Mouse (Mus musculus) cerebellum, adult 2 months (tissue): ENCODE results near the gene Rps13. TPM values are rescaled to one million over a fixed set of nuclear protein-coding genes. Genes with fewer than 3 reads are reported as not detected.

ENCODE experiments used
- DNase-seq, 2 experiments: peaks; one replicate each; pipeline ENCODE4 v3.0.0; 2021
- H3K27ac ChIP-seq: fragments of 200-500 bp; 2 replicates; pipeline ENCODE4 v1.5.1; 2012; ENCODE audit warnings: low read length, control low read depth, inconsistent platforms; ENCODE audit not compliant: insufficient read depth
- H3K27me3 ChIP-seq: fragments of 200-500 bp; 2 replicates; pipeline ENCODE4 v1.6.1; 2012; ENCODE audit warnings: inconsistent platforms, mild to moderate bottlenecking, low read length, moderate library complexity; ENCODE audit not compliant: control insufficient read depth, insufficient read depth
- H3K4me1 ChIP-seq: fragments of 200-500 bp; 2 replicates; pipeline ENCODE4 v1.6.1; 2011; ENCODE audit warnings: low read length; ENCODE audit not compliant: control insufficient read depth, insufficient read depth
- H3K4me3 ChIP-seq: fragments of 200-500 bp; replicated peaks from 2 replicates; pipeline ENCODE3; 2011; ENCODE audit warnings: mild to moderate bottlenecking, low read depth, low read length, control low read depth; ENCODE audit not compliant: insufficient read depth
- CTCF ChIP-seq: fragments of 200-500 bp; IDR thresholded peaks from 2 replicates; pipeline ENCODE4 v1.5.1; 2011; ENCODE audit warnings: low read depth, mild to moderate bottlenecking, control low read depth, low read length, moderate library complexity, borderline replicate concordance; ENCODE audit not compliant: insufficient read depth
- POLR2A ChIP-seq: fragments of 200-500 bp; IDR thresholded peaks from 2 replicates; pipeline ENCODE4 v1.6.1; 2011; ENCODE audit warnings: low read length, control low read depth, borderline replicate concordance; ENCODE audit not compliant: insufficient read depth
- WGBS: fragments of 180-500 bp; shearing (Covaris S2); methylation state at CpG from one replicate; pipeline ENCODE4 v1.1.7; 2018; 5-methylcytosine and 5-hydroxymethylcytosine counted together
- polyA plus RNA-seq: library from polyadenylated mRNA; depleted of rRNA; stranded (reverse); fragments of >200 nt; gene quantifications from 2 replicates; pipeline ENCODE4 v1.2.3, GENCODE M21; 2012

Rps13 gene
- polyA plus RNA-seq, 1 experiment = 480 TPM

- peak in 1 of 2 experiments; percentile 13 for DNase-seq
- Histone ChIP-seq H3K4me1 (no peaks in the 10 kb centered on the region), H3K27me3 (no peaks in the 10 kb centered on the region; the same call in 1 of the 2 replicates), H3K4me3 (no peak overlapping the region), H3K27ac (no peak overlapping the region)
- 67% methylated on average over 5 of the region's 5 CpGs for WGBS
- no peak for TF ChIP-seq POLR2A
- TF ChIP-seq CTCF = no peak
These were observed 32.2 kb downstream of the Rps13 start for GRCm38 (mm10) chr7:116301661-116302311.

- WGBS = 90% methylated on average over 4 of the region's 4 CpGs
- TF ChIP-seq CTCF = no peak
- TF ChIP-seq POLR2A = no peak
- Histone ChIP-seq H3K27ac (no peak overlapping the region), H3K4me1 (no peaks in the 10 kb centered on the region), H3K4me3 (no peak overlapping the region), H3K27me3 (no peaks in the 10 kb centered on the region; the same call in 1 of the 2 replicates)
- no peak for DNase-seq
These were observed 32.9 kb downstream of the Rps13 start for GRCm38 (mm10) chr7:116301144-116301543.

- Histone ChIP-seq H3K27me3 (no peaks in the 10 kb centered on the region; the same call in 1 of the 2 replicates), H3K27ac (no peak overlapping the region), H3K4me3 (no peak overlapping the region), H3K4me1 (no peaks in the 10 kb centered on the region)
- no peak for TF ChIP-seq CTCF
- TF ChIP-seq POLR2A = no peak
- DNase-seq = no peak
- 66% methylated on average over 2 of the region's 2 CpGs for WGBS
These were observed 35.1 kb downstream of the Rps13 start for GRCm38 (mm10) chr7:116298851-116299250.

- Histone ChIP-seq H3K4me1 (no peaks in the 10 kb centered on the region), H3K4me3 (no peak overlapping the region), H3K27me3 (no peaks in the 10 kb centered on the region; the same call in 1 of the 2 replicates), H3K27ac (no peak overlapping the region)
- no peak for TF ChIP-seq CTCF
- TF ChIP-seq POLR2A = no peak
- peak in 1 of 2 experiments; percentile 15 for DNase-seq
- whole genome bisulfite sequencing = 37% methylated on average over 10 of the region's 10 CpGs
These were observed 35.6 kb downstream of the Rps13 start for GRCm38 (mm10) chr7:116298389-116298788.

- Histone ChIP-seq H3K4me3 (no peak overlapping the region), H3K27ac (no peak overlapping the region), H3K4me1 (no peaks in the 10 kb centered on the region; the same call in 1 of the 2 replicates), H3K27me3 (no peaks in the 10 kb centered on the region; the same call in 1 of the 2 replicates)
- WGBS = 59% methylated on average over 3 of the region's 3 CpGs
- DNase-seq = no peak
- TF ChIP-seq CTCF = no peak
- no peak for TF ChIP-seq POLR2A
These were observed 39.0 kb downstream of the Rps13 start for GRCm38 (mm10) chr7:116294961-116295360.

DNA sequence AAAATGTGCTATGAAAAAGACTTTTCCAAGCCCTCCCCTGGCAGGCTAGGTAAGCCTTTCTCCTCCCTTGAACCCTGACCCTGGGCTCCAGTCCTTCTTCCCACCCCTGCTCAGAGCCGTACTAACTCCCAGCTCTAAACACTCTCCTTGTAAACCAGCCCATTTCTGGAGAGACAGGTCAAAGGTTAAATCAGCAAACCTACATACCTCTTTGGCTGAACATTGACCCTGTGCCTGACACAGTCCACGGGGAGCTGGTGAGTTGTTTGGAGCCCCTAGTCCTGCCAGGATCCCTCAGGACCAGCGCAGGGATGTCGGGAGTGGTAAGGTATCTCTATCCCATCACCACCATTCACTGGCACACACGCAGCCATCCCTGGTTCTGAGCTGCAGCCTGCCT is 41.6 kb downstream of the Rps13 start:
- TF ChIP-seq POLR2A (no peak), CTCF (no peak)
- H3K4me1 ChIP-seq = no peaks in the 10 kb centered on the region; the same call in 1 of the 2 replicates
- no peak overlapping the region for H3K4me3 ChIP-seq
- no peak overlapping the region for H3K27ac ChIP-seq
- WGBS = 72% methylated on average over 5 of the region's 5 CpGs
- no peaks in the 10 kb centered on the region for H3K27me3 ChIP-seq
- DNase-seq = no peak

- DNase-seq = no peak
- H3K27ac ChIP-seq = no peak overlapping the region
- no peaks in the 10 kb centered on the region; the same call in 1 of the 2 replicates for H3K4me1 ChIP-seq
- TF ChIP-seq CTCF (no peak), POLR2A (no peak)
- no peaks in the 10 kb centered on the region for H3K27me3 ChIP-seq
- 29% methylated on average over 1 of the region's 1 CpGs for WGBS
- no peak overlapping the region for H3K4me3 ChIP-seq
These were observed 43.4 kb downstream of the Rps13 start for GRCm38 (mm10) chr7:116290559-116290958.

GRCm38 (mm10) chr7:116288996-116289395 is 45.0 kb downstream of the Rps13 start:
- DNase-seq = no peak
- no peak overlapping the region for H3K27ac ChIP-seq
- H3K4me1 ChIP-seq = no peaks in the 10 kb centered on the region; the same call in 1 of the 2 replicates
- TF ChIP-seq POLR2A (no peak), CTCF (no peak)
- no peaks in the 10 kb centered on the region for H3K27me3 ChIP-seq
- H3K4me3 ChIP-seq = no peak overlapping the region
- WGBS = 86% methylated on average over 3 of the region's 3 CpGs
